Mouse (Mus musculus): ENCODE measurements at regions not wholly inside any gene's neighbourhood (a gene's known extent, or its start where the extent isn't known, plus 50 kb on each side); places are given as distances from the start of the nearest gene placed in this dataset.

DNA sequence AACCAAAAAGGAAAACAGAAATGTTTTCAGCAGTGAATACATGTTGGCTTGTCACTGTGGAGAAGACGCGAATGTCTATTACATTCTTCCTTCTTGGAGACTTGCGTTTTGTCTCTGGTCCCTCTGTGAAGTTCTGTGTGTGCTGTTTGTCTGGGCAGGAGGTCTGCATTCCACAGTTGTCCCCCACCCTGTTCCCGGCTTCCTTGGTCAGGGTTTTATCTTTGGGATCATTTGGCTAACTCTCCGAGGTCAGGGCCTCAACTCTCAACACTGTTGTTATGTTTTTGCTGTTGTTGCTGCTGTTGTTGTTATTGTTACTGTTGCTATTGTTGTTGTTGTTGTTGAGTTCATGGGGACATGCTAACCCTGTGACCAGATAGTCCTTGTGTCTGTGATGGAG is 121.2 kb upstream of the Mrps10 start:
- TF ChIP-seq POLR2A (IDR thresholded peaks at IDR 0.05; ENCODE audit: borderline replicate concordance, control insufficient read depth, low read depth, low read length): no peak
- no peak for TF ChIP-seq CTCF (IDR thresholded peaks at IDR 0.05; ENCODE audit: control insufficient read depth, insufficient read depth, low read length)
